Mouse (Mus musculus): ENCODE measurements around the gene Pear1. TPM values are rescaled to one million over a fixed set of nuclear protein-coding genes. Genes with fewer than 3 reads are reported as not detected.

The Pear1 gene
- polyA plus RNA-seq (2012; rRNA removed): 123 and 134 TPM in 2 replicates

GRCm38 (mm10) chr3:87824206-87824605 is at the start of gene Pear1:
Gene Pear1, minus strand, starts transcription at chr3:87824306.

GRCm38 (mm10) chr3:87846650-87847110 is 22.6 kb upstream of the Pear1 start, which contains the start of gene Sh2d2a:
Gene Sh2d2a, plus strand, starts transcription at chr3:87846755.

GRCm38 (mm10) chr3:87796736-87797334 is 27.3 kb downstream of the Pear1 start, which contains the start of gene Insrr:
Gene Insrr, plus strand, starts transcription at chr3:87796951.

GRCm38 (mm10) chr3:87794922-87795325 is 29.2 kb downstream of the Pear1 start, which contains the start of gene Ntrk1:
Gene Ntrk1, minus strand, starts transcription at chr3:87795162.

GRCm38 (mm10) chr3:87748431-87748830 is 75.7 kb downstream of the Pear1 start, which contains the start of gene Lrrc71:
Gene Lrrc71, minus strand, starts transcription at chr3:87748625.

Other genes starting within 250 kb of the Pear1 start
- gene Arhgef11, start 206.7 kb downstream of the Pear1 start, polyA plus RNA-seq (2012; rRNA removed): 39.5 and 42.8 TPM in 2 replicates
- 9.1 and 10.7 TPM in 2 replicates for gene Lrrc71, start 75.7 kb downstream of the Pear1 start, polyA plus RNA-seq (2012; rRNA removed)
- gene Ntrk1, start 29.1 kb downstream of the Pear1 start, polyA plus RNA-seq (2012; rRNA removed): 4.4 and 5.1 TPM in 2 replicates
- 0.51 and 0.78 TPM in 2 replicates for gene Insrr, start 27.4 kb downstream of the Pear1 start, polyA plus RNA-seq (2012; rRNA removed)
- gene Sh2d2a, start 22.4 kb upstream of the Pear1 start, polyA plus RNA-seq (2012; rRNA removed): 0.92 and 1.1 TPM in 2 replicates
- gene Prcc, start 61.3 kb upstream of the Pear1 start, polyA plus RNA-seq (2012; rRNA removed): 37.4 and 39.5 TPM in 2 replicates
- gene Hdgf, start 82.0 kb upstream of the Pear1 start, polyA plus RNA-seq (2012; rRNA removed): 75.4 and 79.0 TPM in 2 replicates
- gene Mrpl24, start 95.2 kb upstream of the Pear1 start, polyA plus RNA-seq (2012; rRNA removed): 17.9 and 22.9 TPM in 2 replicates
- gene Isg20l2, start 106.0 kb upstream of the Pear1 start, polyA plus RNA-seq (2012; rRNA removed): 17.2 and 19.6 TPM in 2 replicates
- gene Rrnad1, start 106.4 kb upstream of the Pear1 start, polyA plus RNA-seq (2012; rRNA removed): 54.9 and 58.7 TPM in 2 replicates
- 12.1 and 24.3 TPM in 2 replicates for gene Crabp2, start 124.4 kb upstream of the Pear1 start, polyA plus RNA-seq (2012; rRNA removed)
- 6.6 and 11.3 TPM in 2 replicates for gene Nes, start 146.8 kb upstream of the Pear1 start, polyA plus RNA-seq (2012; rRNA removed)
- 41.0 and 47.3 TPM in 2 replicates for gene Bcan, start 175.9 kb upstream of the Pear1 start, polyA plus RNA-seq (2012; rRNA removed)
- gene Hapln2, start 203.3 kb upstream of the Pear1 start, polyA plus RNA-seq (2012; rRNA removed): 0.12 and 1.2 TPM in 2 replicates
- gene Gpatch4, start 218.8 kb upstream of the Pear1 start, polyA plus RNA-seq (2012; rRNA removed): 9.4 and 11.5 TPM in 2 replicates
- 72.2 and 92.5 TPM in 2 replicates for gene Naxe, start 234.2 kb upstream of the Pear1 start, polyA plus RNA-seq (2012; rRNA removed)